Mouse (Mus musculus) small intestine, adult 2 months (tissue): ENCODE results near the gene Tmem45a.

Experiments
- CTCF ChIP-seq: fragments of 200-500 bp; IDR thresholded peaks from 2 replicates; pipeline ENCODE4 v1.5.1; 2012; ENCODE audit warnings: low read depth, mild to moderate bottlenecking, control low read depth, inconsistent platforms, low read length, moderate library complexity, mixed read lengths; ENCODE audit not compliant: insufficient replicate concordance, insufficient read length; ENCODE audit errors: extremely low read depth
- POLR2A ChIP-seq: fragments of 200-500 bp; IDR thresholded peaks from 2 replicates; pipeline ENCODE4 v1.6.1; 2012; ENCODE audit warnings: low read depth, mild to moderate bottlenecking, control low read depth, inconsistent platforms, low read length, moderate library complexity

DNA sequence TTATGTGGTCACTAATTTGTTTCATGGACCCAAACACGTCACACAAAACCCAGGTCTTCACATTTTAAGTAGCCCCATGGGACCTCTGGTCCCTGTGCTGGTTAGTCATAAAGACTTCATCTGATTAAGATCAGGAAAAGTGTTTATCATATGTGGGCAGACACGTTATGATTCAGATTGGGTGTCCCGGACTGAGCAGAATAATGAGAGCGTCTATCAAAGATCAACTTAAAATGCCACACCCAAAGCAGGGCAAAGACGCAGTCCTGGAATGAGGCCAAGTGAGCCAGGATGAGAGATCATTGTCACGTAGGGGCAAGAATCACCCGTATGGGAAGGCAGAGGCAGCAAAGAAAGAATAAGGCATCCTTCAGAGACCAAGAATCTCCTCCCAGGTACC lies 87.1 kb downstream of the Tmem45a start:
- TF ChIP-seq CTCF, result no peak
- TF ChIP-seq POLR2A, result no peak
